Mouse (Mus musculus) testis, postnatal 10 days (tissue): ENCODE measurements around the gene Rtp1.

Experiments
- DNase-seq: peaks from one replicate; pipeline ENCODE4 v3.0.0; 2021; ENCODE audit warnings: low spot score

Rtp1 gene

DNA sequence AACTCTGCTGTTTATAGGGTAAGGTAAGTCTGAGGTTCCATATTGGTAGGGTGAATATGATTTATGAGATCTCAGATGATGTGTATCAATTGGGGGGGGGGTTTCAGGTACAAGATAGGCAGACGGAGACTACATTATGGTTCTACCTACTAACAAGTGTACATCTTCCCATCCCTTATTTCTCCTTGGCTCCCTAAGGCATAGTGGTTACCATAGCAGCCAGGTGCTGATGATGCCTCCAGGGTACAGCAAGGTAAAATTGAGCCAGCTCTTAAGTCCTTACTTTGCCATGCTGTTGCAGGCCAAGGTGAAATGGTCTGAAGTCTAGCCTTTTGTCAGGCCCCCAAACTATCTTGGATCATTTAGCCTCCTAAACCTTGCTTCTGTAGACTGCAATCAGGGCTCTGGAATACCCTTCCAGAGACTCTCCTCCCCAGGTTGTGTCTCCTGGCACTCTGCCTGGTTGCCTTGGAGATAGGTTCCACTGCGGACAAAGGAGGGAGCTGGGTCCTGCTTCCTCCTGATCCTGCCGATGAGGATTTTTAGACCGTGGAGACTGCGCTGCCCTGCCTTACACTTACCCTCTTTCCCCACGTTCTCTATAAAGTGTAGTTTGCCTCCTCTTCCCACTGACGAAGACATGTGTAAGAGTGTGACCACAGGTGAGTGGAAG, at the start of gene Rtp1:
Gene Rtp1 (plus strand): TSS at position 487 of the 673 bp plus-strand sequence.
- DNase-seq = no peak

DNA sequence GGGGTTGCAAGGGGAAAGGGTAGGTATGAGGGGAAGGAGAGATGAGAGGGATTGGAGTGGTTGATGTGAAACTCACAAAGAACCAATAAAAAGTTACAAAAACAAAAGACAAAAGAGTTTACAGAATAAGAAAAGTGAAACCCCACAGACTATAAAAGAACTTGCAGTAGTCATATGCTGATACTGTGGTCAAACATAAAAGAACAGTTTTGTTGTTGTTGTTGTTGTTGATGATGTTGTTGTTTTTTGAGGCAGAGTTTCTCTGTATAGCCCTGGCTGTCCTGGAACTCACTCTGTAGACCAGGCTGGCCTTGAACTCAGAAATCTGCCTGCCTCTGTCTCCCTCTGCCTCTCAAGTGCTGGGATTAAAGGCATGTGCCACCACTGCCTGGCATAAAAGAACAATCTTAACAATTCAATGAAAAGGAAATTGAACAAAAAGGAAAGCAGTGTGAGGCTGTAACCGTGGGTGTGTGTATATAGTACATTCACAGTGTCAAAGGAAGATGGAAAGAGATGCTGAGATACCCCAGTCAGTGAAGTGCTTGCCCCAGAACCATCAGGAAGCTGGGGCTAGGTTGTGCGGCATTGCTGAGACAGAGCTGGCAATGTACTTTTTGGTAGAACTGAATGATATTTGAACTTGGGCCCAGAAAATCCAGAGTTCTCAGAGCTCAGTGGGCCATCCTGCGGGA, 49.2 kb upstream of the Rtp1 start:
- DNase-seq = no peak

DNA sequence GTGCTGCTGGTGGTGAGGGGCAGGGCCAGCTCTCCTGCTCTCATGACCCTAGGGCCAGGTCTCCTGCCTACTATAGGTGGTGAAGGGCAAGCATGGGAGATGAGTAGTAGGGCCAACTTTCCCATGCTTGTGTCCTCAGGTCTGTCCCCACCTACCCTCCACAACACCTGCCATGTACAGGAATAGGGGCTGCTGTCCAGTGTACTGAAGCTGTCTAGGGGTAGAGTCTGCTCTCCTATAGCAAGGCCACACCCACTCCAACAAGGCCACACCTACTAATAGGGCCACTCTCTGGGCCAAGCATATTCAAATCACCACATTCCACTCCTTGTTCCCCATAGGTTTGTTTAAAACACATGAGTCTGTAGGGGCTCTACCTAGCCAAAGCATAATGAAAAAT, 44.6 kb upstream of the Rtp1 start:
- DNase-seq = no peak

DNA sequence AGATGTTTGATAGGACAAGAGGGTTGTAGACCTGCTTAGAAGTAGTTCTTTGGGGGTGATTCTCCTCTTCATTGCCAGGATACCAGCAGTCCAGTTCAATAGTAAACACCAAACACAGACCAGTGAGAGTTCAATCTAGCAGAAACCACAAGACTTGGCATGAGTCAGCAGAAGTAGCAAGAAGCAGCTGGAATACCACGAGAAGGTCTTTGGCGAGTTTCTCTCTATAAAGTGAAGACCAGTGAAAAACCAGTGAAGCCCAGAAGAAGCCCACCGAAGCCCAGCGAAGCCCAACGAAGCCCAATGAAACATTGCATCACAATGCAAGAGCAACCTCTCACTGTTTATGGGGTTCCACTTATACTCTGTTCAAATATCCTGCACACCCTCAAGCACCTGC, 31.0 kb upstream of the Rtp1 start:
- no peak for DNase-seq

DNA sequence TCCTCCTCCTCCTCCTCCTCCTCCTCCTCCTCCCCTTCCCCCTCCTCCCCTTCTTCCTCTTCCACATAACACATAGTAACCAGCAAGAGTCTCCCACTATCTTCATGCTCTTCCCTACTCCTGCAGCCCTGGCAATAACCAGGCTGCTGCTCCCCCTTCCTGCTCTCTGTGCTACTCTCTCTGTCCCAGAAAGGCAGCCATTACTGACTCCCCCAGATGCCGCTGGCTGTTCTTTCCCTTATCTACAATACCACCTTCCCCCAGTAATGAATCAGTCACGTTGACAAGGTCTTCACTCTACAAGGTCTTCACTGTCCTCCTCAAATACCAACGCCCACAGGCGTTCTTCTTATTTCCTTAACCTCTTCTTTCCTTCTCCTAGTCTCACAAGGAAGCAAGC, 27.5 kb upstream of the Rtp1 start:
- DNase-seq = peak; percentile 54

DNA sequence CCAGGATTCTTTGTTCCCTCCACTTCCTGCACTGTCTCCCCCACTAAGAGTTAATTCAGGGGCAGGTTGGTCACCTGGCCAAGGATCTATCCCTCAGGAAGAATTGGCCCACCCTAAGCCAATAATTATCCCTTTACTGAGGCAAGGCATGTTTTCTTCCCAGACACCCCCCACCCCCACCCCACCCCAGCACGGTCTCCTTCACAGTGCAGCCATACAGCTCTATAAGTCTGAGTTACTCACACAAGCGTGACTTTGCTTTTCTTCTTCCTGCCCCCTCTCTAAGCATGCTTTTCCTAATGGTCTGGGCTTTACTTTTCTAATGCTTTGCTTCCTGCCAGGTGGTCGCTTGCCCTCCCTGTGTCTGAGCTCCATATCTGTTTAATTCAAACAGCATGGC, 27.0 kb upstream of the Rtp1 start:
- no peak for DNase-seq

DNA sequence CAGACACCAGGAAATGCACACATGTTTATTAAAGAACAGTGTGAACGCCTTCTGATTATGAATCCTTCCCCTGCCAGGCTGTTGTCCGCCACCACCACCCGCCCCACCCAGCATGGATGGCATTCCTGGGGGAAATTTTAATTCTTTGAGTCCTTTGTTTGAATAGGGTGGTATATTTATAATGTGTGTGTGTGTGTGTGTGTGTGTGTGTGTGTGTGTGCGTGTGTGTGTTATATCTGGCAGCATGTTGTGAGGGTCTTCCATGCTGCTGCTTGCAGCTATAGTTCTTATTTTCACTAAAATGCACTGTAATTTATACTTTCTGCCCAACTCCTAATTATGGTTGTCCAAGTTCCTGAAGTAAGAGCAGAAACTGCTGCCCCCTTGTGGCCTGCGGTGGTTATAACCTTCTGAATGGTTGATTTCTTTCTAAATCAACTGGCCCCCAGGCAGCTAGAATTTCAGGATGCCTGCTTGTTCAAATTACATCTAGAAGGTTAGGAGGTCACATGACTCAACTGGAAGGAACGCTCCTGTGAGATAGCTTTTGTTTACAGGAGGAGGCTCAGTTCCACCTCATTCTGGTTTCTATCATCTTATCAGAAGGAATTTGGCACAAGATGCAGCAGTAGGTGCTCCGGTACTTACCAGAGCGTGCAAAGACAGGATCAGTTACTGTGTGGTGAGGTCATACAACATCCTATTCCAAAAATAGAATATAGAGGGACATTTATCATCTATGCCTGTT, 25.8 kb upstream of the Rtp1 start:
- peak; percentile 90 for DNase-seq

DNA sequence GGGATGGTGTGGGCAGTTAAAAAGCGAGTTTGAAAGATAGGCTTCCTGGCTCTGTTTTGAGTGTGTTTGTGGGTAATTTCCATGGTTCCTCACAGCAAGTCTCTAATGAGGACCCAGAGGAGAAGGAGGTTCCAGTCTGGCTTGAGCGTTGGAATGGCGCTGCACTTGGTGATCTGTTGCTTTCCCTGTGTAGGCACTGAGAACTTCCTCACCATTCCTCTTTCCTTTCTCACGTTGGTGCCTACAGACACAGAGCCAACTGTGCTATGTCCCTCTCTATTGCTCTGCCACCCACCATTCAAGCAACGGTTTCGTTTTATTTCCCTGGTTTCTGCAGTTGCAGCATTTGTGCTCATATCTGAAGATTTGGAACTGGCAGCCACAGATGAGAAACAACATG, 16.0 kb upstream of the Rtp1 start:
- no peak for DNase-seq

DNA sequence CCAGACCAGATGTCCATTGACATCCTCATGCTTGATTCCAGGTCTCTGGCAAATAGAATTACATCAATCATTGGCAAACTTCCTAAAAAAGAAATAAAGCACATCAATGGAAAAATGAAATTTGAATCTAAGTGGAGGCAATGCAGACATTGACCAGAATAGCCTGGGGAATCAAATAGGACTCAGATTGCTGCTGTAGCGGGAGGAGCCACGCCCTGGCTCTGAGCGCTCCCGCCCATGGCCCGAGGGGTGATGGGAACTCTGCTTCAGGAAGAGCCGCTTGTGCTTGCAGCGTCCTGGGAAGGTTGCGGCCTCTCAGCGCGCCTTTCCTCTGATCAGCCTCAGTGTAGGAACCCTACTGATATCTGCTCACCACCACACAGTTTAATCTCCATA, 12.7 kb upstream of the Rtp1 start:
- peak; percentile 53 for DNase-seq

DNA sequence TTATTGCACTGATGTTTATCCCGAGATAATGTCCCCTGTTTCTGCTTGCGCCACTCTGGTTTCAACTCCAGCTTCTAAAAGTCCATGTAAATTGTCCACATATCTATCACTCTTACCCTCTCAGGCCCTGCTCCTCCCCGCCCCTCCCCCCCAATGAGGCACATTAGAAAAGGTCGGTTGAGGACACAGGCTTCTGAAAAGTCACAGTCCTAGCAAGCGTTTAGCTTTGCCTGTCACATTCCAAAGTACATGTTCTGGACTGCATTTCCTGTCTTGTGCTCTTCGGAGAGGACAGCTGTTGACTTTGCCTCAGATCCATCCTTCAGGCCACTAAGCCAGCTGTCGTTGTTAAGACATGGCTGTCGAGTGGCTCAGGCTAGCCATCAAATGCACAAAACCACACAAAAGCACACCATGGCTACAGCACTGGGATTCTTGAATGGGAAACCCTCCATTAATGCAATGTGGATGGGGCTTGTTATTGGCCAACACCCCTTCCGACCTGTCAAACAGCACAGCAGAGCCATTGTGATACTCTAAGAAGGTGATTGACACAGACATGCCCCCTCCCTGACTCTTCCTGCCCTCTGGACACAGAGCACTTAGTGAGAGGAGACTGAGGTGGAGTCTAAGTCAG, 12.2 kb upstream of the Rtp1 start:
- DNase-seq = no peak

DNA sequence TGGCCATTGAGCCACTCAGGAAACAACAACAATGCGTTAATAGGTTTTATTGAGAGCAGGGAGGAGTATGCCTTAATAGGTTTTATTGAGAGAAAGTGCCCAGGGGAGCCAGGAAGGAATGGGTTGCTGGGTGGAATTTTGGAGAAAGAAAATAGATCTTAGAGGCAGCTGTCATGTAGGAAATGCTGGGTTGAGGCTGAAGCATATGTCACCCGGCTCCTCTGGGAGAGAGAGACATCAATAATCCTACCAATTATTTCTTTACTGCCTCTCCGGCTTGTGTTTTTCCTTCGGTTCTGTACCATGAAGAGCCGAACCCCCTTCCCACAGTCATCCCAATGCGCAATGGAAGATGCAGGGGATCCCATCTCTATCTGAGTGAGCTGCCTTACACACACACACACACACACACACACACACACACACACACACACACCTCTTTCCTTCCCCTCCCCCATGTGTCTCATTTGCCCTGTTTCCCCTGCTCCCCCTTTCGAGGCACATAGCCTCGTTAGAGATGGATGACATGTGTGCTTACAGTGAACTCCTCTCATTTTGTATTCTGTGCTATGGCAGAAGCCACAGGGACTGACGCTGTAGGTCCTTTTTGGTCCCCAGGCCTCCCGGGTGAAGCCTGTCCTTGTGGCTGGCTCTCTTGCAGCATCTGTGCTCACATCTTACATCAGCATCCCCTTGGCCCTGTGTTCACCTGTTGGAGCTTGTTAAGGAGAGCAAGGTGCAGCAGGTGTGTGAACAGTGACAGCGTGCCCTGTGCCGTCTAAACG, 11.3 kb upstream of the Rtp1 start:
- DNase-seq = no peak

DNA sequence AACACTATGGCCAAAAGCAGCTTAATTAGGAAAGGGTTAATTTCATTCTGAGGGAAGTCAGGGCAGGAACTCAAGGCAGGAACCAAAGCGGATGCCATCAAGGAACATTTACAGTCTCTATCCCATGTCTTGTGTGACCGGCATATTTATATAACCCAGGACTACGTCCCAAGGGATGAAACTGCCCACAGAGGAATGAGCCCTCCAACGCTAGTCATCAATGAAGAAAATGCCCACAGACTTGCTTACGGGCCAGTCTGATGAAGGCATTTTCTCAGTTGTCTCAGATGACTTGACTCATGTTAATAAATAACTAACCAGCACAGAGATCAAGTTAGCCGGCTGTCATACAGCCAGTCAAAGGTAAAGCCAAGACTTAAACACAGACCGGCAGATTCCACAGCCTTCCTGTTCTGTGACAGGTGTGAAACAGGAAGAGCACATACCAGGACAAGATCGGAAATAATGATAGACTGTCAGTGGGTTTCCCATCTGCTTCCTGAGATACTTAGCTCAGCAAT, 9.3 kb upstream of the Rtp1 start:
- DNase-seq = no peak

DNA sequence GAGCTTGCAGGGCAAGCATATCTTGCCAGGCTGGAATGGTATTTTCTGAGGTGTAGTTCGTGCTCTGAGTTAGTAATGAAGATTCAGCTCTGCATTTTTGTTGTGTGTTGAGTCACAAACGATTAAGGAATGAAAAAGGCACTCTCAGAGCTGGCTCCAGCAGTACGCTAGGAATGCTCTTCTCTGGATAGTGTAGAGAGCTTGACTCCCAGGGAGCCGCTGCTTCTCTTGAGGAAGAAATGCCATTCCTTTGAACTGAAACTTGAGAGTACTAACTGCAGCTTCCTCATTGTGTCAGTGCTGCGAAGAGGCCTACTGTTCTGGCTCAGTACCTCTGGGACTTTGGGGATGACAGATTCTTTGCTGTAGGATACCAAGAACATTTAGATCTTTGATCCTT, 5.1 kb upstream of the Rtp1 start:
- no peak for DNase-seq

DNA sequence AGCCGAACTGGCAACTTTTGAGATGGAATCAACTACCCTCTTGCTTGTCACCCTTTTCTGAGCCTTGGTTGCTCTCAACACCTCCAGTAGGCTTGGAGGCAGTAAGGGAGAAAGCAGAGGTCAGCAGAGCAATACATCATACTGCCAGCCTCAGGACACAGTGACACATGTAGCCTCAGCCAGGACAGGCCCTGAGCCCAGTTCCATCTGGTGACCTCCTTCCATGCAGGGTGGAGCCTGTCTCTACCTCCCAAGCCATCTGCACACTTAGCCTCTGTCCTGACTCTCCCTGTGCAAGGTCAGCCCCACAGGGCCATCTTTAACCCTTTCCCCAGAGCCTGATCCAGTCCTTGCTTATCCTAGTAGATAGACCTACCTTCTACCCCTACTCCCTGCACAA, 1.2 kb upstream of the Rtp1 start:
- no peak for DNase-seq

DNA sequence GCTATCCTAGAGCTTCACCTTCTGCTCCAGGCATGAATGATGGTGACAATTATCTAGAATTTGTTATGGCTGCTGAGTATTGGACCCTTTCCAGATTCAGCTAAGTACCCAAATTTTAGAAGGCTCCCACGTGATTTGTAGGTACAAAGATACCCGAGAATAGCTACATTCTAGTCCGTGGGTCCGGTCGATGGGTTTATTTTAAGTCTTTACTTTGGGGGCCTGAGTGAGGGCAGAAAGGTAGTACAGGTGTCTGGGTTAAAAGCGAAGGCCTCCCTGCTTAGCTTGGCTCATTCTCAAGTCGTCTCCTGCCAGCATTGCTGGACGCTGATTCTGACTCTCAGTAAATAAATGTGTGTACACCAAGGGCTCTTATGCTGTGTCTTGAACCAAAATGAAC, 1.1 kb downstream of the Rtp1 start:
- DNase-seq = no peak

DNA sequence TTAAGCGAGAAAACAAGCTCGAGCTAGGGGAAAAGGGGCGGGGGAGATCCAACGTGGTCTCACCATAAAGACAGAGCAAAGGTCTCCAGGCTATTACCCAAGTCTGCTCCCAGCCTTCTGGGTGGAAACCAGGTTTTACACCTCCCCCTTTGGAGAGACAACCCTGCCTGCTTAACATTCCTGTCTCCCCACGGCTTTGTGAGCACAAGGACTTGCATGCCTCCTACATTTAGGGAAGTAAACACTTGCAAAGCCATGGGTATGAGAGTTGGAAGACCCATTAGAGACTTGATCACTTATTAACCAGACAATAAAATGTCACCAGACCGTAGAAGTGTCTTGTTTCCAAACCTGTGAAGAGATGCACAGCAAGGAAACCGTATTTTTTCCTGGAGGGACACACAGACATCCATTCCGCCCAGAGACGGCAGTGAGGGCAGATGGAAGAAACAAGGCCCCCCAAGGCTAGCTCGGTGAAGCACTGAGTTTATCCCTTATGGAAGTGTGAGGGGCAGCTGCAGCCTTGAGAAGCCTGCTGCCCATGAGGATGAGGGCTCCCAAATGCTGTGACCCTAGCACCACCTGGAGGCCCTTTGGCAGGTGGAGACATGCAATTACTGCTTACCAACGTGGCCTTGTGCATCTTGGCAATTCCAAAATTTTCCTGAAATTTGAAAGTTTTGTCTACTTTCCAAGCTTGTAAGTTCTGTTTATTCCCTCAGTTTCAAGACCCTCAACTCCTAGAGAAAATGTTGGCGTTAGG, 8.7 kb downstream of the Rtp1 start:
- no peak for DNase-seq

DNA sequence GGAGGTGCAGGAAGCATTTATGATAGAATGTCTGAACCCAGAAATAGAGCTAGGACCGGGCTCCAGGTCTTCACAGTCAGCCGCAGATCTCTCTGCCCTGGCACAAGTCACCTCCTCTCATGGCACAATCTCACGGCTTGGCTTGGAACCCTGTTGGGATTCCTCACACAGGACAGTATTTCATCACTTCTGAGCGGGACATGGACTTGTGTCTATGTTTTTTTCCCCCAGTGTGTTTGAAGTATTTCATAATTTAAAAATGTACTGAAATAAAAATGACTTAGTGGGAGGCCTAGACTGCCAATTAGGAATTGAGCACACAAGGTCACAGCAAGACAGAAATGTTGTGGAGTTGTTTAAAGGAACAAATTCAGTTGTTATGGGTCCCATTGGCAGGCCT, 15.3 kb downstream of the Rtp1 start:
- no peak for DNase-seq

DNA sequence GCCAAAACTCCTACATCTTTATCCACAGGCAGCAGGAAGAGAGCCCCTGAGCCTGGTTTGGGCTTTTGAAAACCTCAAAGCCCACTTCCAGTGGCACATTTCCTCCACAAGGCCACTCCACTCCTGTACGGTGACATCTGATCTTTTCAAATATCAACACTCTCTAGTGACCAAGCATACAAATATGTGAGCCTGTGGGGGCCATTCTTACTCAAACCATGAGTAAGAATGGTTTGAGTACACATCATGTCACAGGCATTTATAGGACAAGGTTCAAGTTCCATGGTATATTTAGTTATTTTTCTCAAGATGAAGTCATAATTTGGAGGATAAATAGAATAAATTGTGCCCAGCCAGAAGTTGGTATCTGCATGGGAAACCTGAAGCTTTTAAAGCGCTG, 21.0 kb downstream of the Rtp1 start:
- DNase-seq = no peak

DNA sequence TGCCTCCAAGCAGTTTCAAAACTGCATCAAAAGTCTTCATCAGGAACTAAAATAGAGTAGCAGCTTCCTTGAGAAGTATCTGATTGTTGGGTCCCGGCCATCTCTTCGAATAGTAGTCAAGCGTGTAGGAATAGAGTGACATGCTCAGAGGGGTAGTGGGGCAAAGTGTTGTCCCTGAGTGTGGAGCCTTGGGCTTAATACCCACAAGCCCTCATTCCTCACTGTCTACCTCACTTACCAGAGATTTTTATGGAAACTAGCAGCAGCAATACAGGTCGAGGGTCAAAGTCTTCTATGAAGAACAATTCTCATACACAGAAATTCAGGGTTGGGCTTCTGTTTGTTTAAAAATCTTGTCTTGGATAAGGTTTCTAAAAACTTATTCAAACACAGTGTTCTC, 21.9 kb downstream of the Rtp1 start:
- DNase-seq = no peak

DNA sequence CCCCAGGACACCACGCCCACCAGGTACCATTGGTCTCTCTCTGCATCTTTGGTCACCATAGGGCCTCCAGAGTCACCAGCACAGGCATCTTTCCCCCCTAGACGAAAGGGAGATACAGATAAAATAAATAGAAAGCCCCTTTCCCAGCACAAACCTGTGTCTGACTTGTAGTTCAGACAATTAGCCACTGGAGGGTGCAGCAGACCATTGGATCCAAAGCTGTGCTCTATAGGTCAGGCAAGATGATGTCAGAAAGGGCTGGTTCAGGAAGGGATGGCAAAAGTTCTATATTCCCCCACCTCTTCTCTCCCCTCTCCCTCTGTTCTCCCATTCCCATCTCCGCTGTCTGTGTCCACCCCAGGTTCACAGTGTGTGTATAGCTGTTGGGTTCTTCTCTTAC, 23.5 kb downstream of the Rtp1 start:
- peak; percentile 64 for DNase-seq

DNA sequence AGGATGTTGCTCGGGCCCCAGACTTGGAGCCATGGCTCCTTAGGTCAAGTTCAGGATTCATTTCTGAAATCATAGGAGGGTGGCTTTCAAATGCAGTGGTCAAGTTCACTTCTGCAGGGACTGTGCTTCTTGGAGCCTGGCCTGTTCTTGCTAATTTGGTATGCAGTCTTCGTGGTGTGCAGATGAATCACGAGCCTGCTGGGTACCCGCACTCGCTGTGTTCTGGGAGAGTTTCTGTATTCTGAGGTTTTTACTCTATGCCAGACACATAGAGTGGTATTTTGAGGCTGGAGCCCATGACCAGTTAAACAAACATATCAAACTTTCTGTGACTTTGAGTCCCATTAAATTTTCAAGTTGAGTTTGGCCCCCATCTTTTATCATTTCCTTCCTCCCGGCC, 25.4 kb downstream of the Rtp1 start:
- no peak for DNase-seq
